Mouse (Mus musculus) central nervous system, embryonic 14 days (tissue): Measurements from ENCODE around the gene Alx3. TPM values are rescaled to one million over a fixed set of nuclear protein-coding genes. Genes with fewer than 3 reads are reported as not detected.

ENCODE experiments used
- polyA plus RNA-seq: library from polyadenylated mRNA; depleted of rRNA; stranded (reverse); fragments of >200 nt; gene quantifications from 2 replicates; pipeline ENCODE4 v1.2.3, GENCODE M21; 2012; rRNA removed

Alx3 gene
- polyA plus RNA-seq, result 1.6 and 1.9 TPM in 2 replicates

DNA sequence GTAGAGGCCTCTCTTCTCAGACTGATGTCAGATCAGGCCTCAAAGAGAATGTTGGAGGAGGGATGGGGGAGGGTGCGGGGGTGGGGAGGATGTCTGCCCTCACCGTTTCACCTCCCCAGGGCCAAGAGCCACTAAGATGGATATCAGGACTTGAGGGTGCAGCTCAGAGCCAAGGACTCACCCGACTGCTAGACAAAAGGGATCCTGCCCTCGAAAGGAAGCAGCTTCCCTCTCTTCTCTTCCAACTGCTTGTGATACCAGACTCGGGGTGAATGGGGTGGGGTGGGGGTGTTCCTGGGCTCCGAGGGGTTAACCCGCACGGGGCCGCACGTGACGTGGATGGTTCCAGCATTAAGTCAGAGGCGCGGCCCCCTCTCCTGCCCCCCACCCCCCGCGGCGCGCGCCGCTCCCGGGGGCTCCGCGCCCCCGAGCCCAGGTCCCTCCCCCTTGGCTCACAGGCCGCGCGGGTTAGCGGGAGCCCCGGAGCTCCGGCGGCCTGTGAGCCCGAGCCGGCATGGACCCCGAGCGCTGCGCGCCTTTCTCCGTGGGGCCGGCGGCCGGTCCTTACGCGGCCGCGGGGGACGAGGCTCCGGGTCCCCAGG is at the start of gene Alx3:
TSS of gene Alx3 (plus strand) at position 370 of the 602 bp plus-strand sequence.

DNA sequence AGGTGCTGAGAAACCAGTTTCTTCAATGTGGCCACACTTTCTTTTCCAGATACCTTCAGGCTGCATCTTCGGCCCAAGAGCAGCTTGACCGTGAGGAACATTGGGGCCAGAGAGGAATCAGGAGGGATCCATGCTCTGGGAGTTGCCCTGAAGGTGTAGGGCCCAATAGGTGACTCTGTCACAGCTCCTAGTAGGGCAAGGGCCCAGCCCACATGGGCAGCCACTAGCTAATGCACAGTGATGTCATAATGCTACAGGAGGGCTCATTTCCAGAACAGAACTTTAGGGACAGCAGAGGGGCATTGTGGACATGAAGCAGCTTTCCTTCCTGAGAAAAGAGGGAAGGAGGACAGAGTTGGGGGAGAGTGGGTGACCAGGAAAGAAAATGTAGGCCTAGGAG is 40.0 kb upstream of the Alx3 start, which contains the start of gene Ubl4b:
TSS of gene Ubl4b (minus strand) at position 232 of the 400 bp plus-strand sequence.

DNA sequence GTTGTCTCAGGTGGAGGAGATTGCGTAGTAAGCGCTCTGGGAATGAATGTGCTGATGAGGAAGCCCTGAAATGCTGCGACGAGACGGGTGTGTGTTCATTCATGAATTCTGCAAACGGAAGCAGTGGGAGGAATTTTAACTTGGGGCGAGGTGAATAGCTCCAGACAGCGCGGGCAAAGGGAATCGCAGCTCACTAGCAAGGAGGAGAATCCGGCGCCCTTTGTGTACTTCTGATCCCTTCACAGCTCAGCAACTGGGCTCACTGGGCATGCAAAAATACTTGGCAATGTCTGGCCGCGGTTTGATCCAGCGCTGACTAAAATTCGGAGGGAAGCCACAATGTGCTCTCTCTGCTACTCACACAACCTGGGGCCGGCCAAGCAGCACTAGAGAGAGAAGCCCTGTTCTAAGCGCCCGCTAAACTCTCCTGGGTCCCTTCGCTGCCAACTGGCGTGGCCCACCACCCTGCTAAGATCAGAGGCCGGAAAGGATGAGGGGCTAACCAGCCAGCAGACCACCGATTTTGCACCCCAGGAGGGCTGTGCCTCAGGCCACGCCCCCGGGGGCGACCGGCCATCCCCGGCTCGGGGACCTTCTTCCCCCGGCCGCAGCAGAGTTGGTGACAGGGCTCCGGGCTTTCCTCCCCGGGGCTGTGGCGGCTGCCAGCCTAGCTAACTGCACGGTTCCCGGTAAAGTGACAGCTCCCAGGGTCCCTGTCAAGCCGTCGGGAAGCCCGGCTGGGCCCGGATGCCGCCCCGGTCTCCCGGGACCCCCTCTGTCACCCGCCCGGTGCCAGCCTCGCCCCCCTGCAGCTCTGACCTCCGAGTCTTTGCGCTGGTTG is 36.1 kb downstream of the Alx3 start, which contains the start of gene Gm10961:
TSS of gene Gm10961 (plus strand) at position 641 of the 841 bp plus-strand sequence.

DNA sequence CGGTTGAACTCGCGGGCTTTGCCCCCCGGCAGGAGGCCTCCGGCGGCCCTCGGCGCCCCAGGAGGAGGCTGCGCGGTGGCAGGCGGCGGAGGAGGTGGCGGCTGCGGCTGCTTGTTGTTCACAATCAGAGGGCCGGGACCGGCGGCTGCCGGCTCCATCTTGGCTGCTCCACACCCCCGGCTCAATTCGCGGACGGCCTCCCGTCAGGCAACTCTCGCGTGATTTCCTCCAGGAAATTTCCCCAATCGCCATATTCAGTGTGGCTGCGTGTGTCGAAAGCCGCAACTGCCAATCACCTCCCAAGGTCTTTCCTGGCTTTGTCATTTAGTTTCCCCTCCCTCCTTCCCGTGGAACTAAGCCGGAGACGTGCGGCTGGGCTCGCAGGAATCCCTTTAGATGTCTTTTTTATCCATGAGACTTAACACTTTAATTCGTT is 36.7 kb downstream of the Alx3 start, which contains the start of gene Strip1:
TSS of gene Strip1 (minus strand) at position 172 of the 436 bp plus-strand sequence.

Other genes with a start within 250 kb of the Alx3 start
- gene Kcnc4, start 135.5 kb upstream of the Alx3 start, polyA plus RNA-seq, result 6.9 and 9.5 TPM in 2 replicates
- 28.2 and 31.8 TPM in 2 replicates for gene Slc6a17, start 77.0 kb upstream of the Alx3 start, polyA plus RNA-seq
- gene Ubl4b, start 40.0 kb upstream of the Alx3 start, polyA plus RNA-seq, result 0.10 TPM in 2 replicates
- not detected in 2 replicates for gene Gm10961, start 36.3 kb downstream of the Alx3 start, polyA plus RNA-seq
- 179 and 196 TPM in 2 replicates for gene Strip1, start 36.7 kb downstream of the Alx3 start, polyA plus RNA-seq
- 177 and 191 TPM in 2 replicates for gene Ahcyl1, start 101.5 kb downstream of the Alx3 start, polyA plus RNA-seq
- 8.8 and 12.0 TPM in 2 replicates for gene Csf1, start 165.4 kb downstream of the Alx3 start, polyA plus RNA-seq